Mouse (Mus musculus): Measurements from ENCODE around the gene Tgfbr1. TPM values are rescaled to one million over a fixed set of nuclear protein-coding genes. Genes with fewer than 3 reads are reported as not detected.

Gene Tgfbr1
- total and polyA plus RNA-seq, 2 experiments from 2014 or later = 14.0 to 24.7 TPM

DNA sequence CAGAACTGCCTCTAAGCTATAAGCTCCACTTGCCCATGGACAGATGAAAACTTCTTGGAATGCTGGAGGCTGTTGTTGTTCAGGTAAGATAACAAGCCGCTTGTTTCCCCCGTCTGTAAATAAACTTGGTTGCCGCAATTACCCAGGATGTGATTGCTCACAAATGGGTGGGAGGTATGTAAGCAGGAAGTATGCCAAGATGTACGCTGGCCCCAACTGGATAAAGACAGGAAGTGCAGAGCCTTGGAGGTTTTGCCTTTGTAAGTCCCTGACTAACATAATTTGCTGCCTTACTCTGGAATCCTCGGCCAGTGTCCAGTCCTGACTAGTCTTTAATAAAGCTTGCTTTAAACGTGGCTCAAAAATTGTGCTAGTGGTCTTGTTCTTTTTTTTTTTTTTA lies 77.5 kb downstream of the Tgfbr1 start:
- no peaks in the 10 kb centered on the region for H3K36me3 ChIP-seq (ENCODE audit: insufficient read depth, low read length)
- H3K4me2 ChIP-seq (ENCODE audit: low read depth, low read length) = no peak overlapping the region
- H3K4me3 ChIP-seq (ENCODE audit: low read length) = no peak overlapping the region
- TF ChIP-seq CTCF (IDR thresholded peaks at IDR 0.05; ENCODE audit: low read depth) = no peak
- H3K27ac ChIP-seq = no peak overlapping the region
- no peaks in the 10 kb centered on the region for H3K4me1 ChIP-seq (ENCODE audit: insufficient read depth, low read length)
- H3K9me3 ChIP-seq (ENCODE audit: low read length) = no peaks in the 10 kb centered on the region
- DNase-seq (ENCODE audit: low spot score) (no peak), ATAC-seq (no peak)
- no peak overlapping the region for H3K9ac ChIP-seq (replicated peaks; ENCODE audit: low read length)
- H3K27me3 ChIP-seq (ENCODE audit: insufficient read depth, low read length) = no peaks in the 10 kb centered on the region
- 75% methylated on average over 6 of the region's 6 CpGs for WGBS

DNA sequence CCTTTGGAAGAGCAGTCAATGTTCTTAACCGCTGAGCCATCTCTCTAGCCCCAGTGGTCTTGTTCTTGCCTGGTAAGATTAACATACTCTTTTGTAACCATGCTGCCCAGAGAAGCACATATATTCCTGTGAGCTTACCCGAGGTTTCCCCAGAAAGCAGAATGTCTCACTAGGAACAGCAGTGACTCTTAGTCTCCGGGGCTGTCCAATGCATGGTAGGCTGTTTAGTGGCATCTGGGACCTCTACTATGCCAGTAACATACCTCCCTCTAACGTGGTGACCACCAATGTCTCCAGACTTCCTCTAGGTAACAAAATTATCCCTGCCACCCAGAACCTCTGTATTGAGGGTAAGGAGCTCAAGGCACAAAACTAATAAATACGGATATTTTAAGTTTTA lies 78.1 kb downstream of the Tgfbr1 start:
- no peaks in the 10 kb centered on the region for H3K27me3 ChIP-seq (ENCODE audit: insufficient read depth, low read length)
- DNase-seq (ENCODE audit: low spot score) (no peak), ATAC-seq (no peak)
- no peak overlapping the region for H3K9ac ChIP-seq (replicated peaks; ENCODE audit: low read length)
- 87% methylated on average over 5 of the region's 5 CpGs for WGBS
- no peak overlapping the region for H3K27ac ChIP-seq
- no peak for TF ChIP-seq CTCF (IDR thresholded peaks at IDR 0.05; ENCODE audit: low read depth)
- no peak overlapping the region for H3K4me3 ChIP-seq (ENCODE audit: low read length)
- no peaks in the 10 kb centered on the region for H3K36me3 ChIP-seq (ENCODE audit: insufficient read depth, low read length)
- H3K4me2 ChIP-seq (ENCODE audit: low read depth, low read length) = no peak overlapping the region
- no peaks in the 10 kb centered on the region for H3K4me1 ChIP-seq (ENCODE audit: insufficient read depth, low read length)
- H3K9me3 ChIP-seq (ENCODE audit: low read length) = no peaks in the 10 kb centered on the region

DNA sequence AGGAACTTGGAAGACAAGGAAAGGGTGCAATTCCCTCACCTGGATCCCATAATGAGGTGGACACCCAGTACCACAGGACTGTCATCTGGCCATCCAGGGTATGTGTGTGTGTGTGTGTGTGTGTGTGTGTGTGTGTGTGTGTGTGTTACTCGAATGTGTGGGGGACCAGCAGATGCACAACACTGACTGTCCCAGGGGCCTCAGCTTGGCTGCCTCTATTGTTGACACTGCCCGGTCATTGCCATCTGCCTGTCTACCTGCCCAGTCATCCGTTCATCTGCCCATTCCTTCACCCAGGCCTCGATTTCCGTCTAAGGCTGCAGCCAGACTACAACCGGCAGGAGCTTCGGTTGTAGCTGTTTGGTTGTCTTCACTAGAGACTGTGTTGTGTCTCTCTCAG lies 79.7 kb downstream of the Tgfbr1 start:
- Histone ChIP-seq H3K9me3 (ENCODE audit: low read length) (no peaks in the 10 kb centered on the region), H3K36me3 (ENCODE audit: insufficient read depth, low read length) (no peaks in the 10 kb centered on the region), H3K4me2 (ENCODE audit: low read depth, low read length) (no peak overlapping the region), H3K27ac (no peak overlapping the region), H3K27me3 (ENCODE audit: insufficient read depth, low read length) (no peaks in the 10 kb centered on the region), H3K9ac (replicated peaks; ENCODE audit: low read length) (no peak overlapping the region), H3K4me3 (ENCODE audit: low read length) (no peak overlapping the region), H3K4me1 (ENCODE audit: insufficient read depth, low read length) (no peaks in the 10 kb centered on the region)
- ATAC-seq (no peak), DNase-seq (ENCODE audit: low spot score) (no peak)
- 71% methylated on average over 6 of the region's 7 CpGs for WGBS
- no peak for TF ChIP-seq CTCF (IDR thresholded peaks at IDR 0.05; ENCODE audit: low read depth)

DNA sequence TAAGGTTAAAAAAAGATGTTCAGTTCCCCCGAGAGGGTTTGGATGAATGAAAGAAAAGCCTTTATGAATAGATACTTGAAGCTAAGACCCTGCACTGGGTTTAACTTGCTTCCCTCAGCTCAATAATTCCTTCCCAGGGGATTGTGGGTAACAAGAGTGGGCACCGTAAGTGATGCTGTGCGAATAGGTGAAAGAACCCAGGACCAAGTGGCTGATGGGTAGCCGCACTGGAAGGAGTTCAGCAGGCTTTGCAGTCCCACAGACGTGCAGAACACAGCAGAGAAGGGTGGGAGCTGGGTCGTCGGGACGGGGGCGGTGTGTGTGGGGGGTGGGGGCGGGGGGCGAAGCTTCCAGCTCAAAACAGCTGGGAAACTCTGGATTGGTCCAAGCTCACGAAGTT lies 82.1 kb downstream of the Tgfbr1 start:
- Histone ChIP-seq H3K9me3 (ENCODE audit: low read length) (no peaks in the 10 kb centered on the region), H3K27me3 (ENCODE audit: insufficient read depth, low read length) (no peaks in the 10 kb centered on the region), H3K4me1 (ENCODE audit: insufficient read depth, low read length) (0 out of 2 replicates have a peak, but pooled peaks cover 4% of the 10 kb centered on the region), H3K27ac (no peak overlapping the region), H3K4me2 (ENCODE audit: low read depth, low read length) (no peak overlapping the region), H3K36me3 (ENCODE audit: insufficient read depth, low read length) (no peaks in the 10 kb centered on the region), H3K4me3 (ENCODE audit: low read length) (no peak overlapping the region), H3K9ac (replicated peaks; ENCODE audit: low read length) (no peak overlapping the region)
- WGBS = 73% methylated on average over 12 of the region's 12 CpGs
- TF ChIP-seq CTCF (IDR thresholded peaks at IDR 0.05; ENCODE audit: low read depth) = no peak
- ATAC-seq = no peak
- no peak for DNase-seq (ENCODE audit: low spot score)

DNA sequence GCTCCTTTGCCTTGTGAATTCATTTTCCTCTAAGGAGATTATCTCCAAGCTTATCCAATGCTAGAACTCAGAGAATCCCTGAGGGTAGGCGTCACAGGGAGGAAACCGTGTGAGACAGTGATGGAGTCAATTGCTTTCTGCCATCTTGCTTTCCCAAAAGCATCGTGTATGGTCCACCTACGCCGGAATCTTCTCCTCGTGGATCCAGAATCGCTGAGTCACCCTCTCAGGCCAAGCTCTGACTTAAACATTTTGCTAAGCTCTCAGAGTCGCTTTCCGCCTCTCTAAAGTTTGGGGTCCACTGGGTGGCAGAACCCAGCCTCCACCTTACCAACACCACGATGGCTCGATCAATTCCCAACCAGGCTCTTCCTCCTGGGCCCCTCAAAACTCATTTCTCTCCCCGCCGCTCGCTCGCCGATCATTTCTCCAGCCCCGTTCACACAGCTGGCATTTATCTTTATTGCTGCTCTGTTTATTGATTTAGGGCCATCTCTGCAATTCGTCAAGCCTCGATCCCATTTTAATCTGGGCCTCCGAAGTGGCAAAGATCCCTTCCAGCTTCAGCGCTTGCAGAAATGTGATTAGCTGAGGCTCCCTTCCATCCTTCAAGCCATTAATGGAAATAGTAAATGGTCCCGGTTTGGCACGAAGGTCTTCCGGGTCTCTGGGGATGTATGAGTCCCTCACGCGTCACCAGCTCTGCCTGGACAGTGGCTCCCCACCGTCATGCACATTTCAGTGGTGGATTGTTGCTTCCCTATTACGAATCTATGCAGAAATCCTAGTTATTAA lies 82.7 kb downstream of the Tgfbr1 start:
- no peak overlapping the region for H3K9ac ChIP-seq (replicated peaks; ENCODE audit: low read length)
- H3K9me3 ChIP-seq (ENCODE audit: low read length) = no peaks in the 10 kb centered on the region
- no peak overlapping the region for H3K27ac ChIP-seq
- no peak for TF ChIP-seq CTCF (IDR thresholded peaks at IDR 0.05; ENCODE audit: low read depth)
- WGBS = 66% methylated on average over 28 of the region's 28 CpGs
- ATAC-seq (no peak), DNase-seq (ENCODE audit: low spot score) (no peak)
- 0 out of 2 replicates have a peak, but pooled peaks cover 4% of the 10 kb centered on the region for H3K4me1 ChIP-seq (ENCODE audit: insufficient read depth, low read length)
- H3K4me2 ChIP-seq (ENCODE audit: low read depth, low read length) = no peak overlapping the region
- H3K36me3 ChIP-seq (ENCODE audit: insufficient read depth, low read length) = no peaks in the 10 kb centered on the region
- no peak overlapping the region for H3K4me3 ChIP-seq (ENCODE audit: low read length)
- no peaks in the 10 kb centered on the region for H3K27me3 ChIP-seq (ENCODE audit: insufficient read depth, low read length)

DNA sequence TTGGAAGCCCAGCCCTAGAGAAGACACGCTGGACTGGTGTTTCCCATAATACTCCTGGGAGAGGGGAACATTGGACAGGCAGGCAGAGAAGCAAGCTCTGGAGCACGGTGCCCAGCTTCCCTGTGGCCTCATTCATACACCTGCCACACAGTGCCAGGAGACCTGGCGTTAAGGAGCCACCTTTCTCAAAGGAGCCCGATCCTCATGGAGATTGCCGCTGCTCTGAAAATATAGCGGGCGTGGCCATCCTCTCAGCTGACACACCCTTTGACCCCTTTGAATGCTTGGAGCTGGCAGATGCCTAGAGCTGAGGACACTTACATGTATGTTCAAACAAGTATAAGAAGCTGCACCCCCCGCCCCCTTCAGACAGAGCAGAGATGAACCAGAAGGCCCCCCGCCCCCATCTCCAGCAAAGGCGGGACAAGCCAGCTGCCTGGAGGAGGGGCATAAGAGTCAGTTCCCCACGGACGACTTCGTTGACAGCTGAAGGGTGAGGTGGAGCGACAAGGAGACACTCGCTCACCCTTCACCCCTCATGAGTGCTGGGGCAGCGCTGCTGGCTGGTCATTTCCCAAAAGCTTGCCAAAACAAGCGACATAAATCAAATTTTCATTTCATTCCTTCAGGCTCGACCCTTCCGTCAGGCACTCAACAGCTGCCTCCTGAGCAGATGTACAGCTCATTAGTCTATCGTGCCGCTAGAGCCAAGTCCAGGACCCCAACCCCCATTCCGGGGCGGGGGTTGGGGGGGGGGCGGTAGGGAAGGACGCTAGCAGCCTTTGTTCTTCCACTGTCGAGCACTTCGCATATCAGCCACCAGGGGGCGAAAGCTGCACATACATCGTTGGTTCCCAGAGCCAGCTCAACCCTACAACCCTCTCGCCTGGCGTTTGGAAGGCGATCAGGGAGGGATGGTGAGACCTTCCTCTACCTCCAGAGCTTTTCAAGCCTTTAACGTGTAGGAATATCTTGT lies 84.6 kb downstream of the Tgfbr1 start:
- H3K4me1 ChIP-seq (ENCODE audit: insufficient read depth, low read length) = 0 out of 2 replicates have a peak, but pooled peaks cover 4% of the 10 kb centered on the region
- DNase-seq (ENCODE audit: low spot score) (peak; percentile 96), ATAC-seq (peak; percentile 90)
- H3K9me3 ChIP-seq (ENCODE audit: low read length) = no peaks in the 10 kb centered on the region
- under 1% methylated on average over 33 of the region's 33 CpGs for WGBS
- no peaks in the 10 kb centered on the region for H3K36me3 ChIP-seq (ENCODE audit: insufficient read depth, low read length)
- H3K4me2 ChIP-seq (ENCODE audit: low read depth, low read length) = peak overlapping the region; percentile 90
- TF ChIP-seq CTCF (IDR thresholded peaks at IDR 0.05; ENCODE audit: low read depth) = peak; percentile 97
- peak overlapping the region; percentile 74 for H3K27ac ChIP-seq
- H3K27me3 ChIP-seq (ENCODE audit: insufficient read depth, low read length) = no peaks in the 10 kb centered on the region
- peak overlapping the region; percentile 52 for H3K9ac ChIP-seq (replicated peaks; ENCODE audit: low read length)
- H3K4me3 ChIP-seq (ENCODE audit: low read length) = peak overlapping the region; percentile 44

All from hindbrain, postnatal 0 days (tissue).